Mouse (Mus musculus) bone marrow, adult 2 months (tissue): ENCODE measurements around the gene Myl9.

ENCODE experiments used
- CTCF ChIP-seq: fragments of 200-500 bp; IDR thresholded peaks from 2 replicates; pipeline ENCODE4 v1.5.1; 2011; ENCODE audit warnings: low read length, control low read depth; ENCODE audit not compliant: control insufficient read depth, insufficient read depth
- POLR2A ChIP-seq: fragments of 200-500 bp; IDR thresholded peaks from 2 replicates; pipeline ENCODE4 v1.6.1; 2011; ENCODE audit warnings: low read depth, mild to moderate bottlenecking, control low read depth, low read length, borderline replicate concordance; ENCODE audit not compliant: control insufficient read depth

GRCm38 (mm10) chr2:156744414-156744813 is 30.8 kb upstream of the Myl9 start:
- TF ChIP-seq CTCF: no peak
- TF ChIP-seq POLR2A: no peak
